Mouse (Mus musculus): ENCODE data around the gene Hdac4. TPM values are rescaled to one million over a fixed set of nuclear protein-coding genes. Genes with fewer than 3 reads are reported as not detected.

Gene Hdac4
- total RNA-seq, 2 experiments from 2014 or later = 78.6 to 81.6 TPM

DNA sequence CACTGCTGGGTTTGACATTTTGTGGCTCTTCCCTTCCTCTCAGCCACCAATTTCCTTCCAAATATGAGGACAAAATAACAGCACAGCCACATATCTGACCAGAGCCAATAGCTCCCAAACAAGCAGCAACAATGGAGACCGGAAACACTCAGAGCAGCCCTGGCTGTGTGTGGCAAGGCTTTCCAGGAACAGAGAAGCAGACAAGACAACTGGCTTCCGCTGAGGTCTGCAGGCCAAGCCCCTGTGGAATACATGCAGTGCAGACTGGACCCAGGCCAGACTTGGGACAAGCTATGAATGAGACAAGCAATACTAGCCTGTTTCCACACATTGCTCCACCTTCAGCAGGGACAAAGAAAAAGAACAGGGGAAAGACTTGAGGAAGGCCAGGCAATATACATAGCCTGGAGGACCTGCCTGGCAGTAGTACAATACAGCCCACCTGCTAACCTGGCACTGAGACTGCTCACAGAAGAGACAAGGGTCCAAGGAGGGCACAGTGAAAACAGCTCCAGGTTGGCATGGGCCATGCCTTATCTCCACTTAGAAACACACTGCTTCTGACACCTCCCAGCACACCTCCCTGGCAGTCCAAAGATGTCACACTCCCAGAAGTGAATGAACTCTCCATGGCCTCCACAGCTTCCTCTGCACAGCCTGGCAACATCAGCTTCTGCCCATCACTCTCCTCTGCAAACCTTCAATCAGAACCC is 58.2 kb downstream of the Hdac4 start:
- intact Hi-C loops (cut with DNase I) = no loop called here

DNA sequence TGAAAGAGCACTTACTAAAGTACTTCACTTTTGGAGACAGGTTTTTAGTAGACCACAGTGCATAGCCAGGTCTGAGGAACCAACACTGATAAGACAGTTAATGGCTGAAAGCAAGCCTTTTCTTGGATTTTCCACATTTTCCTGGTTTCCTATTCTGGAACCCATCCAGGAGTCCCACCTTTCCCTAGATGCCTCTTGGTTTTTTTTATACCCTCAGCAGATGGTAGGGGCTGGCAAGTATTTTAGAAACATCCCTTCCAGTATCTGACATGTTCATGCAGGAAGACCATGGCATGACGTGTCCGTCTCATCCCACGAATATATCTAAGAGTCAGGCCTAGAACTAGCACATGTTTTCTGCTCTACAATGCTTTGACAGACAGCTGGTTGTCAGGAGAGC is 59.1 kb downstream of the Hdac4 start:
- intact Hi-C loops (cut with DNase I) = no loop called here
- no peak for DNase-seq

More for the DNA sequence above, 58.2 kb downstream of the Hdac4 start:
- DNase-seq = peak; percentile 78

DNA sequence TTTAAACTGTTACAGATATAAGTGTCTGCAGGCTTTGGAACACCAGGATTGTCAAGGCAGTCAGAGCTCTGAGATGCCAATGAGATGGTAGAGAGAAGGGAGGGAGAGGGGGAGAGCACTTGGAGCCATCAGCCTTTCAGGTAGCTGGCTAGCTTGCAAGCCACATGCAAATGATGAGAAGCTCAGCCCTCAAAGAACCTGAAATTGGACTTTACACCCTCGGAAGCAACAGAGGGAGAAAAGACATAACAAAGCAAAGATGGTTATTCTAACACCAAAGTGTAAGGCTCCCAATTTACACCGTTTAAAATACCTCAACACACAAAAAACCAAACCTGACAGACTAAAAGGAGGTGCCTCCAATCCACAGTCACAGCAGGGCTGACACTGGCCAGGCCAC is 63.3 kb downstream of the Hdac4 start:
- DNase-seq = no peak
- intact Hi-C loops (cut with DNase I) = no loop called here

DNA sequence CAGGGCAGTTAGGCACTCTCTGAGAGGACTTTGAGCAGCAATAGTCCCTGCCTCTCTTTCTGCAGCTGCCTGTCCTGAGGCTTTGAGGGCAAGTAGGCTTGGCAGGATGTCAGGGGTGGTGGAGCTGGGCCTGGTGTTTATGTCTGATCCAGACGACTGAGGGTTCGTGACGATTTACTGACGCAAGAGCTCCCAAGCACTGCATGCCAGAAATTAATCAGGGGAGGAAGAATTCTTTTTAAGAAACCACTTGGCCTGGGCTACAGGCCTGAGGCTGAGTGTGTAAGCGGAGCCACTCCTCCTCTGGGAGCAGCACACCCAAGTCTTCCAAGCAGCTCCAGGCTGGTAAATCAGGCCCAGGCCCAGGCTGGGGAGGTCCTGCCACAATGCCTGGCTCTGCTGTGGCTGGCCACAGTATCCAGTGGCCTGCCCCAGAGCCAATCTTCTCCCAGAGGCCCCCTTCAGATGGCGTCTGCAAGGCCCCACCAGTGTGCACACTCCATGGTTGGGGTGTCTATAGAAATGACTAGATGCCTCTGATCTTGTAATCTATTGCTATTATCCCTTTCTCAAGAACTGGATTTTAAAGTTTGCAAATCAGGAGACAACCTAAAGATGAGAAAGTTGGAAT is 64.9 kb downstream of the Hdac4 start:
- intact Hi-C loops (cut with DNase I) = no loop called here
- peak; percentile 67 for DNase-seq

DNA sequence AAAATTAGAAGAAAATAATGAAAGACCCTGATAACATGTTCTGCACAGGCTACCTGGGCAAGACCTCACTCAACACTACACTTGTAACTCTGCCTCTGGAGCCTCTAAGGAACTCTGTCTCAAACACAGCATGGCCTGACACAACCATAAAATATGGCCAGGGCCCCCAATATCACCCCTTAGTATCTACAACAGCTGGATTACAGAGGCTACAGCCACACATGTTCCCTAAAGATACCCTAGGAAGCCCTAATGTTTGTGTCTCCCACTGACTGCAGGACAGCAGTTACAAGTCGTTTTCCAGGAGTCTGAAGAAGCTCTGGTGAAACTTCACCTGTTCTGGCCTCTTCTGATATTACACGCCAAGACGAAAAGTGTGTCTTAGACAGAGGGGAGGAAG is 65.7 kb downstream of the Hdac4 start:
- no peak for DNase-seq
- intact Hi-C loops (cut with DNase I) = no loop called here

DNA sequence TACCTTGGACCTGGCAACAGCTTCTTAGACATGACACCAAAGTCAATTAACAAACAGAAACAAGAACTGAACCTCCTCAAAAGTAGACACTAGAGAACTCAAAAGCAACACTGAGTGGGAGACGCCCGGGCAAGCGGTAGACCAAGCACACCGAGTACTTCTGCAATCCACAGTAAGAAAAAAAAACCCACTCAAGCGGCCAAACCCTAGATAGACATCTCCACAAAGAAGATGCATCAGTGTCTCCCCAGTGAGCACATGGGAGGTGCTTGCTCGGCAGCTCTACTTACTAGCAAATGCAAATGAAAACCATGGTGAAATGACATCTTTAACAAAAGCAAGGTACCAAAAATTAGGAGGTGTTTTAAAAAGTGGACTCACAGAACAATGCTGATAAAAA is 67.7 kb downstream of the Hdac4 start:
- DNase-seq = no peak
- intact Hi-C loops (cut with DNase I) = no loop called here

DNA sequence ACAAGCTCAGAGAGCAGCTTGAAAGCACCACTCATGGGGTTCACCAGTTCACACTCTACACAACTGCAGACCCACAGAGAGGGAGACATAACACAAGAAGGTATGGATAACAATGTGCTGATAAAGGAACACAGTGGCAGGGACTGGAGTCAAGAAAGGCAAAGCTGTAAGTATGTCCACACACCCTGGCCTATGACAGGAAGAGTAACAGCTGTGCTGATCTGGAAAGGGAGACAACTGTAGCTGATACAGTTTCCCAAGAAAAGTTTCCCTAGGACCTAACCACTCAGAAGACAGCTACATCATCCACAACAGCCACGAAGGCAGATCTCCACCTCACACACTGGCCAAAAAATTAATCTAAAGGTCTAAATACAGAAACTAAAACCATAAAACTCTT is 68.1 kb downstream of the Hdac4 start:
- no peak for DNase-seq
- intact Hi-C loops (cut with DNase I) = no loop called here

DNA sequence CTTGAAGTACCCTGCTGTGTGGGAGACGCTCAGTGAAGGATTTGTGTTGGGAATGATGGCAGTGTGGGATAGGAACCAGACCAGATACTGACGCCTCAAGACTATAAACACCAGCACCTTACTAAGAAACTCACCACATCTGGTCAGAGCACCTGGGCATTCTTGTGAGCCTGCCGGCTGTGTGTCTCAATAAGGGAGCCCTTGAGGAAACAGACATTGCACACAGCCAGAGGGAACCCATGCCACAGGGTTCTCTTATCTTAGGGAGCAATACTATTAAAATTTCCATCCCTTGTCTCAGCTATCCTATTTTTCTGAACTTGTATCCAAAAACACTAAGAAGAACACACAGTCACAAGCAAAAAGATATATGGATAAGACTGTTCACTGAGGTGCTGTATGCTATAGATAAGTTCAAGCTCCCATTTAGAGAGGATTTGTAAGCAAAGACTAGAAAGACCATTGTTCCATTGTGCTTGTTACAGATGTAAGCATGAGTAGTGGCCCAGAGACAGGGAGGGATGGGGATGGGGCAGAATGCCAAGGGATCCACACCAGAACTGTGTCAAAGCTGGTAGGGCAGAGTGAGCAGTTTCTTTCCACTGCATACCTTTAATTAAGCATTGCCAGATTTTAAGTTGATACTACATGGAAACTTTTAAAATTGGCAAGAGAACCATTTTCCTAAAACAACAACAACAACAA is 70.8 kb downstream of the Hdac4 start:
- intact Hi-C loops (cut with DNase I) = no loop called here
- DNase-seq = no peak

DNA sequence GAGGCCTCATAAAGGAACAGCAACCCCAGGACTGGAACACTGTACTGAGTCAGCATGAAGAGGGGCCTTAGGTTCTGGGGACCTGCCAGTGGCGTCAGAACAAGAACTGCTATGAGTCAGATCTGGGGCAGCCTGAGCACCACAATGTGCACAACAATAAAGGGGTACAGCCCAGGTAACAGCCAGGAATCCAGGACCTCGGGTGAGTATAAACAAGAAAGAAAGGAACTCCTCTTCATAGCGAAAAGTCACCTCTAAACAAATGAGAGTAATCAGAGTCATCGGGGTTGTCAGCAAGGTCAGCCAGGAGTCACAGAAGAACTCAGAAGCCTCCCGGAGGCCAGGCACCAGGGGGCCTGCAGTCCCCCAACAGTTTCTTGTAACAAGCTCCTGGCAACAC is 76.2 kb downstream of the Hdac4 start:
- DNase-seq = no peak
- intact Hi-C loops (cut with DNase I) = no loop called here

DNA sequence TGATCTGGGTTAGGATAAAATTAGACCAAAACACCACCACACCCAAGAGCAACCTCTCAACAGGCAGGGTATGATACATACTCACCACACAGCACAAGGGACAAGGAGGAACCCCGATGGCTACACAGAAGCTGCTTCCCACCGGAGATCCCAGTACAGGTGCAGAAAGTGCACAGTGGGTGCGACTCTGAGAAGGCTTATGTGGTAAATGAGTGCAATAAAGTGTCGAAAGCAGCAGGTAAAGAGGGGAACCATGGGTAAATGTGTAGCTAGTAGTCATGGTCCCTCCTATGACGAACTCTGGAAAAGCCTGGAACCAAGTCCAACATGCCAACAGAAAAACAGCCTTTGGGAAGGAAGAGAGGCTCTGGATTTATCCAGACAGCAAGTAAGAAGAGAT is 77.9 kb downstream of the Hdac4 start:
- no peak for DNase-seq
- intact Hi-C loops (cut with DNase I) = no loop called here

DNA sequence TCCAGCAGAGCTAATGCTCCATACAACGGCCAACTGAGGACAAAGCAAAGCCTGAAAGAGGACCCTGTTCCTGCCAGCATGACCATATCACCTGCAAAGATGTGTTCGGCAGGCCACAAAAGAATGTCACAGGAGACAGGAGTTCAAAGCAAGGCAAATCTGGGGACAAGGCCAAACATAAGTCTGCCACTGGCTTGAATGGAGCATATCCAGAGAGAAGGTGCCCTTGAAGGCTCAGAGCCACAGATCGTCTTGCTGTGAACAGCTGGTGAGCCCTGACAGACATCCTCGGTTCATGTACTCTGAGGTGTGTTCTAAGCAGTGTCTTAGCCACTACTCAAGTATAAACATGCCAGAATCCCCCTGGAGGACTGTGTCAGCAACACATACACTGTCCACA is 79.3 kb downstream of the Hdac4 start:
- no peak for DNase-seq
- intact Hi-C loops (cut with DNase I) = no loop called here

DNA sequence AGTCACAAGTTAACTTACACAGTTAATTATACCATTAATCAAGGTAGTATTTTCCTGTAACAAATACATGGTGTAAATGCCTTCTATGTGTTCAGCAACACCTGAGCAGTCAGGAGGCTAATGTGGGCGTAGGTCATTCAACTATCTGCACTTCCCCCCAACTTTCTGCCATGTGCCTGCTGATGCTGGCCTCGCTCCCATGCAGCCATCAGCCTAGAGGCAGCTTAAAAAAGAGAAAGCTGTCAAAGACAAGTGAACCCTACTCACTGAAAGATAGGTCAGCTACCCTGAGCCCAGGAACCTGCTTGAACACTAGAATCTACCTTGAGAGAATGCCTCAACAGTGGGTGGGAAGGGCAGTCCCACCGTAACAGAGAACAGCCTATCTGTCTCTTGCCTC is 81.4 kb downstream of the Hdac4 start:
- intact Hi-C loops (cut with DNase I) = no loop called here
- no peak for DNase-seq

DNA sequence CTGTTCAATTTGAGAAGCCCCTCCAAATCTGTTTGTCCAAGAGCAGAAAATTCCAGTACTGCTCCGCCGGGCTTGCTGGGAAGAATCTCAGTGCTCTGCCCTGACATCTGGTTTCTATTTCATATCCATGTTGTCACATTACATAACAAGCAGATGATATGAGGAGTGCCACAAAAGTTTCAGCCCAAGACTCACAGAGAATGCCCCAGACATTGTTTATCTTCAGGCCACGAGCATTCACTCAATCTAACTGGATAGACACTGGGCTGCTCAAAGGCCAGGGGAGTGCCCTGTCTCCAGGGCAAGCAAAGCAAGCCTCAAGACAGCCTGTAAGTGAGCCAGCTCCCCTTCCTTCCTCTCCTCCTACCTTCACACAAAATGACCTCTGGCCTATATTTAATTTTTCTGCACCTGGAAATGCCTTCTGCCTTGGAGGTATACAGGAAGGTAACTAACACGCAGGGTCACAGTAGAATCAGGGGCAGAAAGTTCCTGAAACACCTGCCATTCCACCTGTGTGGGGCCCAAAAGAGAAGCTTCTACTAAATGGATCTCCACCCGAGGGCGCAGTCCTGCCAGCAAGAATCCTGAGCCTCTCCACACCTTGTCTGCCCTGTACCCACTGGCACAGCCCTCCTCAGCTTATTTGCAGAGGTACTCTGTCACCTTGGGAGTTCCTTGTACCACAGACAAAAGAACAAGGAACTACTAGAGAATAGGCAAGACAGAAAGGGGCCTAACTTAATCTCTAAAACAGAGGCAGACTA is 82.1 kb downstream of the Hdac4 start:
- intact Hi-C loops (cut with DNase I) = no loop called here
- no peak for DNase-seq

DNA sequence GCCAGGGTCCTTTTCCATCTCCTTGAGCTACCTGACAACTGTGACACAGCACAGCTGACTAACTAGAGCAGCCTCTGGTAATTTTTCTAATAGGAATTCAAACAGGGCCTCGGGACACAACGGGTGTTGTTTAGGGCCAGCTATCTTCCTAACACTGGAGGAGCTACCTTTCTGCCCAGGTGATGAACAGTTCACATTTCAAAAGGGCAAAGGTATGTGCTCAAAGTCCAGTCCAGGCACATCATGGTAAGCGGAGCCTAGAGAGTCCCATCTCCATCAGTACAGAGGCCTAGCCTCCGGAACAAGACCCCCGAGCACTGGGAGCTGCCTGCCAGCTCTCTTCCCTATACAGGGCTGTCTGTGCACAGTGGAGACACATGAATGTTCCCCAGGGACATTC is 82.9 kb downstream of the Hdac4 start:
- intact Hi-C loops (cut with DNase I) = no loop called here

DNA sequence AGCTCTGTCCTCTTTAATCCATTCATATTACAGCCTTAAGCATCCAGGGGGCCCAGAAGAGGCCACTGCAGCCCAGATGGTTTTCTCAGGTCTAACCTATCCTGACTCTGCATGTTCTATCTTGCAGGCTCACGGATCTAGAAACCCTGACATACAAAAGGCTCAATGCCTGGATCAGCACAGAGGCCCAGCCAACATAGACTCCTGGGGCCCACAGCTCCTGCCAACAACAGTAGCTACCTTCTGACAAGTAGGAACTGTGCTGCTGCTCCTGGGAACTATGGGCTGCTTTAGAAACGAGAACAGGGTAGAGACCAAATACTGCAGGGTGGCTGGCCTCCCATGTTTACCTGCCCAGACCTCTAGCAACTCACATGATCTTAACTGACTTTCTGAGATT is 83.9 kb downstream of the Hdac4 start:
- intact Hi-C loops (cut with DNase I) = no loop called here
- DNase-seq = no peak

More for the DNA sequence above, 82.9 kb downstream of the Hdac4 start:
- no peak for DNase-seq

DNA sequence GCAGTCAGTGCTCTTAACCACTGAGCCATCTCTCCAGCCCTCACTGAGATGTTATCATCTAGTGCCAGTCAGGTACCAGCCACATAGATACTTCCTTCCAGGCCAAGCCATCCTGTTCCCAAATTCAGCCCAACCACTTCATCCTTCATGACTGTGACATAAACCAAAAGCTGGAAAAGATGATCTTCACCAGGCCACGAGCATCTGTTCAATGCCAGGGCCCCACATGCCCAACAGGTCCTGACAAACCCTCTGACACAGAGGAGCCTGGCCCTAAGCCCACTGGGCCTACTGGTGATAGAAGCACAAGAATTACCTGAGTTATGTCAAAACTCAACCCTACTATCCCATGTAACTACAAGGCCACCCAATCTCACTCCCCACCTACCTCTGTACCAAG is 84.5 kb downstream of the Hdac4 start:
- intact Hi-C loops (cut with DNase I) = no loop called here
- DNase-seq = no peak

DNA sequence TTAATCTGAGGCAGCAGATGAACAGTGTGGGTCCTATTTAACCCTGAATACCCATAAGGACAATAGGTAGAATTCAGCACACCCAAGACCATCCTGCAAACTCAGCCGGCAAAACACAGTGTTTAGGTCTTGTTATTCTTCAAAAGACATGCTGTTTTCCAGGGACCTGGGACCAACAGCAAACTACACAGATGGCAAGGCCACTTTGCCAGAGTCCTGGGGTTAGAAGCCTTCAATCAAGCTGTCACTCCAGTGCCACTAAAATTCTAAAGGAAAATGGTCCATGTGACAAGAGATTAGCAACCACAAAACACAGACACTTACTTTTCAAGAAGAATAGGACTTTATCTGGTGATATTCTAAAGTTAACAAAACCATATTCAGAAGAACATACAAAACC is 86.3 kb downstream of the Hdac4 start:
- intact Hi-C loops (cut with DNase I) = no loop called here
- DNase-seq = peak; percentile 40

DNA sequence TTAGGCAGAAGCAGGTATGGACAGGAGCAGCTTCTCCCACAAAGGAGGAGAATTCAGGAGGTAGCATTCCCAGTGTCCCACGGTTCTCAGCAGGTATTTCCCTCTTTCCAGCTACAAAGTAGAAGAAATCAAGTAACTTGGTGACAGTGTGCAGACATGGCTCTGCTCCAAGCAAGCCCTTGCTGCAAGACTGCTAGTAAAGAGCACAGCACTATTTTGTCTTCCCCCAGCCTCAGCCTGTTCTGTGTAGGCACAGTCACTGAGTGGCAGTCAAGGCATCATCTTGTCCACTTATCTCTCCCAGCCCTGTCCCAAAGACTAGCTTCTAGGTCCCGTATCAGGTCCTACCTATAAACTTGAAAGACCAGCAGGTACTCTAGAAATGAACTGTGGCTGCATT is 86.9 kb downstream of the Hdac4 start:
- no peak for DNase-seq
- intact Hi-C loops (cut with DNase I) = no loop called here

DNA sequence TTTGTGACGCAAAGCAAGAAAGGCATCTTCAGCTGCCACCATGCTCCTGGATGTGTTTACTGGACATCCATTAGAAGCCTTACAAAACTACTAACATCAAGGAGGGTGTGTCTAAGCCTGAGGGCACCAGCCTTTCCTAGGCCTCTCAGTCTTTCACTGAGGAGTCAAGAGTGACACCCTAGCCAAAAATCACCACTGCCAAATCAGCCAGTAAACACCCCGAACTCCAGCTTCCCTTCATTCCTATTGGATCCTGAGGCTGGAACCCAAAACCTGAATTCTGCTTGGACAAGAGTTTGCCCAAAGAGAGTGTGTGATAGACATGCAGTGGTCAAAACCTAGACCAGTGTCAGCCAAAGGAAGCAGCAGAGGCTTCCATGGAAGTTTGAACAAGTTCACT is 87.5 kb downstream of the Hdac4 start:
- intact Hi-C loops (cut with DNase I) = no loop called here
- no peak for DNase-seq

DNA sequence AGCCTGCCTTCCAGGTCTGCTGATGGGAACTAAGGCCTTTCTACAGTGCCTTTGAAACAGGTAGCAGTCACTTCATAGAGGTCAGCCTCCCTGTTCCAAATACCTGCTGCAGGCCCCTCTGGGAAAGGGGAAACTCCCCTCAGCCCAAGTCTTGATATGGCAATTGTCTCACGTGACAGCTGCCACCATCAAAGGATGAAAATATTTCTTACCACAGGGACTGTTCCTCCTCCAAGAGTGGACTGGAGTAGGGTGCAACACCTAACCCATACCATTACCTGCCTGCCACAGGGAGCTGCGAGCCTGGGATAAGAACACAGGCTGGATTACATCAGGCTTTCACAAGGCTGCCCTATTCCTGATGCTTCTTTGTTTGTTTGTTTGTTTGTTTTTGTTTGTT is 88.0 kb downstream of the Hdac4 start:
- DNase-seq = no peak
- intact Hi-C loops (cut with DNase I) = no loop called here

DNA sequence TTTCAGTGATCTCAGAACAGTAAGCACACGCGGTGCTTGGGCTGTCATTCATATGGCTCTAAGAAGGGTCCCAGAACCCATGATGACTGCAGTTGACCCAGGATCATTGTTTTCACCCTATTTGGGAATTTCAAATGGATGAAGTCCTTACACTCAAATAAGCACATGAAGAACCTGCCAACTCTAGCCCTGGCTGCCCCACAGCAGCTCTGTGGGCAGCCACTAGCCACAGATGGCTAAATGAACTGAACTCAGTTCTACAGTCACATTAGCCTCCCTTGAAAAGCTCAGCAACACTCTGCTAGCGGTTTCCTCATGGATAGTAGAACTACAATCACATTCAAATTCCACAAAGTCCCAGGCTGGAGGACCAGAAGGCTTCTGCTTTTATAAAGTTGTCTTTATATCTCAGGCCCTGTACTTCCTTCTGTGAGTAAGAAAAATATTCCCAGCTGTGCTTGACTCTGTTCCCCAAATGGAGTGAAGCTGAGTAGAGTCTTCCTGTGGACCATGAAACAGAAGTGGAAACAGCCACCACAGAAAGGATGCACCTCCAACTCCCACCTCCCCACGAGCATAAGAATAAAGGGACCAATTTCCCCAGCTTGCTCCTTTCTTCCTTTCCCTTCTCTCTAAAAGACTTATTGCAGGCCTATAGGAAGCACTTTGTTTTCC is 88.9 kb downstream of the Hdac4 start:
- peak; percentile 34 for DNase-seq
- intact Hi-C loops (cut with DNase I) = no loop called here
